Mouse (Mus musculus) neural tube, embryonic 15.5 days (tissue): ENCODE data around the gene Cers1. TPM values are rescaled to one million over a fixed set of nuclear protein-coding genes. Genes with fewer than 3 reads are reported as not detected.

Experiments
- ATAC-seq: fragments of 200-750 bp; cut with Nextera tagmentation; 2 replicates; pipeline ENCODE4 v1.8.0; 2017; ENCODE audit warnings: mild to moderate bottlenecking, moderate TSS enrichment, moderate library complexity; ENCODE audit not compliant: low FRiP score
- H3K27ac ChIP-seq: fragments of 300-500 bp; sonication (generic); replicated peaks from 2 replicates; pipeline ENCODE4 v1.5.1; 2015; ENCODE audit warnings: mild to moderate bottlenecking, inconsistent platforms
- H3K27me3 ChIP-seq: fragments of 300-500 bp; sonication (generic); replicated peaks from 2 replicates; pipeline ENCODE4 v1.6.1; 2015; ENCODE audit warnings: inconsistent platforms
- H3K36me3 ChIP-seq: fragments of 300-500 bp; sonication (generic); 2 replicates; pipeline ENCODE4 v1.6.1; 2015; ENCODE audit warnings: inconsistent platforms
- H3K4me1 ChIP-seq: fragments of 300-500 bp; sonication (generic); 2 replicates; pipeline ENCODE4 v1.6.1; 2015; ENCODE audit warnings: inconsistent platforms
- H3K4me2 ChIP-seq: fragments of 300-500 bp; sonication (generic); 2 replicates; pipeline ENCODE4 v1.6.1; 2015; ENCODE audit warnings: inconsistent platforms, mild to moderate bottlenecking, moderate library complexity
- H3K4me3 ChIP-seq: fragments of 300-500 bp; sonication (generic); replicated peaks from 2 replicates; pipeline ENCODE4 v1.5.1; 2015; ENCODE audit warnings: mild to moderate bottlenecking, inconsistent platforms
- H3K9ac ChIP-seq: fragments of 300-500 bp; sonication (generic); replicated peaks from 2 replicates; pipeline ENCODE4 v1.6.1; 2015; ENCODE audit warnings: mild to moderate bottlenecking, inconsistent platforms
- H3K9me3 ChIP-seq: fragments of 300-500 bp; sonication (generic); replicated peaks from 2 replicates; pipeline ENCODE4 v1.6.1; 2016; ENCODE audit warnings: inconsistent platforms
- WGBS: fragments of 180-500 bp; shearing (Covaris S2); methylation state at CpG from one replicate; pipeline ENCODE4 v1.1.7; 2015; ENCODE audit warnings: mixed read lengths; 5-methylcytosine and 5-hydroxymethylcytosine counted together
- polyA plus RNA-seq: library from polyadenylated mRNA; unstranded; fragments of >200 nt; fragmentation: Nextera tagmentation; extraction: Ambion mirVana; gene quantifications from 2 replicates; pipeline ENCODE4 v1.2.1, GENCODE M21; 2015

The Cers1 gene
- polyA plus RNA-seq, 1 experiment from 2014 or later: 42.4 TPM

GRCm38 (mm10) chr8:70354004-70354403 is 38.4 kb downstream of the Cers1 start:
- peak; percentile 4 for ATAC-seq
- Histone ChIP-seq H3K4me2 (peak overlapping the region; percentile 98), H3K4me1 (peaks cover 45% of the 10 kb centered on the region), H3K36me3 (0 out of 2 replicates have a peak, but pooled peaks cover 2% of the 10 kb centered on the region), H3K27me3 (no peaks in the 10 kb centered on the region), H3K9ac (peak overlapping the region; percentile 58), H3K9me3 (no peaks in the 10 kb centered on the region), H3K4me3 (peak overlapping the region; percentile 78), H3K27ac (peak overlapping the region; percentile 86)
- 70% methylated on average over 4 of the region's 4 CpGs for WGBS

DNA sequence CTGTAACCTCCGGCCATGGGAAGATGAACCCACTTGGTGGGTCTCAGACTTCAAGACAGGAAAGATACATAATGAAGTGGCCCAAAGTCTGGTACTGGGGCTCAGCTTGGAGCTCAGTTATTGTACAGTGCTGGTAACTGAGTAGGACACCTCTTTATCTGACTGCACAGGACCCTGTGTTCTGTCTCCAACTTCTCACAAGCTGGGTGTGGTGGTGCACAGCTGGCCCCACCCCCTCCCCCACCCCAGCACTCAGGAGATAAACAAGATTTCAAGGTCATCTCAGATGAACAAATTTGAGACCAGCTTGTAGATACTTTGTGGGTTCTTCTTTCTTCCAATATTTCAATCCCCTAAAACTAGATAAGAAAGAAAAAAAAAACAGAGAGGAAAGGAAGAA is 40.5 kb downstream of the Cers1 start:
- Histone ChIP-seq H3K36me3 (no peaks in the 10 kb centered on the region), H3K27ac (no peak overlapping the region), H3K27me3 (no peaks in the 10 kb centered on the region), H3K4me3 (no peak overlapping the region), H3K4me1 (peaks cover 23% of the 10 kb centered on the region), H3K9ac (no peak overlapping the region), H3K4me2 (no peak overlapping the region), H3K9me3 (no peaks in the 10 kb centered on the region)
- 87% methylated on average over 1 of the region's 1 CpGs for WGBS
- ATAC-seq: no peak

GRCm38 (mm10) chr8:70359411-70359810 is 43.8 kb downstream of the Cers1 start:
- H3K27me3 ChIP-seq: no peaks in the 10 kb centered on the region
- H3K4me1 ChIP-seq: 0 out of 2 replicates have a peak, but pooled peaks cover 1% of the 10 kb centered on the region
- H3K4me3 ChIP-seq: no peak overlapping the region
- no peak overlapping the region for H3K9ac ChIP-seq
- no peak for ATAC-seq
- H3K27ac ChIP-seq: no peak overlapping the region
- whole genome bisulfite sequencing: 34% methylated on average over 3 of the region's 3 CpGs
- H3K4me2 ChIP-seq: no peak overlapping the region
- no peaks in the 10 kb centered on the region for H3K36me3 ChIP-seq
- no peaks in the 10 kb centered on the region for H3K9me3 ChIP-seq

- ATAC-seq: no peak
- Histone ChIP-seq H3K27me3 (no peaks in the 10 kb centered on the region), H3K4me3 (no peak overlapping the region), H3K4me1 (no peaks in the 10 kb centered on the region), H3K9ac (no peak overlapping the region), H3K27ac (no peak overlapping the region), H3K36me3 (no peaks in the 10 kb centered on the region), H3K4me2 (no peak overlapping the region), H3K9me3 (no peaks in the 10 kb centered on the region)
- 53% methylated on average over 4 of the region's 4 CpGs for WGBS
These were observed 45.2 kb downstream of the Cers1 start for GRCm38 (mm10) chr8:70360769-70361168.

DNA sequence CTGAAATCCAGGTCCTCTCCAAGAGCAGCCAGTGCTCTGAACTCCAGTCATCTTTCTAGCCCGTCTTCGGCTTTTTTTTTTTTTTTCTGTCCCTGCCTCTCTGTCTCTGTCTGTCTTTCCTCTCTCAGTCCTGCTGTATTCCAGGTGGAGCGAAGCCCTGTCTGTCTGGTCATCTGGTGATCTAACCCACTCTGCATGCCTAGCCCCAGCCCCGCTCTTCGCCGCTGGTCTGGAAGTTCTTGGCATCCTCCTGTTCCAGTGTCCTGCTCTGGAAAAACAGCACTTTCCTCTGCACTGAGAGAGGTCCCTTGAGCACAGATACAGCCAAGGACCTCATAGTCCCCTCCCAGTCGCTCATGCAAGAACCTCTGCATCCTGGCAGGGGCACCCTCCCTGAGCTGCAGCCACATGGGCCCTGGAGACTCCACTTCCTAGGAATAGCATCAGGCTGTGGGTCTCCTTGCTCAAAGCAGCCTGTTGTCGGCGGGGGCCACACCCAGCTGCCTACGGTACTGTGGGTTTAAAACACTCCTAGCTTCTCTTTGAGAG is 46.0 kb downstream of the Cers1 start:
- no peaks in the 10 kb centered on the region for H3K4me1 ChIP-seq
- WGBS: 81% methylated on average over 10 of the region's 10 CpGs
- no peak overlapping the region for H3K27ac ChIP-seq
- ATAC-seq: no peak
- no peak overlapping the region for H3K4me3 ChIP-seq
- H3K36me3 ChIP-seq: no peaks in the 10 kb centered on the region
- no peaks in the 10 kb centered on the region for H3K27me3 ChIP-seq
- no peaks in the 10 kb centered on the region for H3K9me3 ChIP-seq
- H3K9ac ChIP-seq: no peak overlapping the region; the same call in 1 of the 2 replicates
- H3K4me2 ChIP-seq: no peak overlapping the region

DNA sequence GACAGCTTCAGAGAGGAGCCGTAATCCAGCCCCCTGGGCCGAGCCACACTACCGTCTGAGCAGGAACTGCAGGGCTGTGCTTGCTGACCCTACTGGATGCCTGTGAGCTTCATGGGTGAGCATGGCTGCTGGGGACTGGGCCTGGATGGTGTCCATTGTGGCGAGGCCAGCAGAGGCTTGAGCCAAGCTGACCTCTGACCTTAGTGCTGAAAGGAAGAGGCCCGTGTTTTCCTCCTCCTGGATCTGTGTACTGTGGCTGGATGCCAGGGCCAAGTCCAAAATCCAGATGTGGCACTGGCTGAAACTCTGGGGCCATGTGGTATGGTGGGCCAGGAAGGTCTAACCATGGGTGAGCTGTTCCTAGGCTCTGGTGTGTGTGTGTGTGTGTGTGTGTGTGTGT is 48.5 kb downstream of the Cers1 start:
- no peaks in the 10 kb centered on the region for H3K4me1 ChIP-seq
- no peak overlapping the region for H3K27ac ChIP-seq
- H3K27me3 ChIP-seq: no peaks in the 10 kb centered on the region
- no peak overlapping the region for H3K9ac ChIP-seq
- ATAC-seq: no peak
- no peak overlapping the region for H3K4me2 ChIP-seq
- no peaks in the 10 kb centered on the region for H3K9me3 ChIP-seq
- no peaks in the 10 kb centered on the region for H3K36me3 ChIP-seq
- H3K4me3 ChIP-seq: no peak overlapping the region
- WGBS: 24% methylated on average over 5 of the region's 5 CpGs

- no peaks in the 10 kb centered on the region for H3K4me1 ChIP-seq
- no peak overlapping the region for H3K4me2 ChIP-seq
- 67% methylated on average over 5 of the region's 5 CpGs for WGBS
- no peak overlapping the region for H3K4me3 ChIP-seq
- H3K36me3 ChIP-seq: no peaks in the 10 kb centered on the region
- no peaks in the 10 kb centered on the region for H3K9me3 ChIP-seq
- H3K27me3 ChIP-seq: peaks cover 10% of the 10 kb centered on the region
- H3K9ac ChIP-seq: no peak overlapping the region
- no peak for ATAC-seq
- H3K27ac ChIP-seq: no peak overlapping the region
These were observed 51.0 kb downstream of the Cers1 start for GRCm38 (mm10) chr8:70366588-70366987.

GRCm38 (mm10) chr8:70370476-70370875 is 54.9 kb downstream of the Cers1 start:
- H3K4me3 ChIP-seq: no peak overlapping the region
- no peak overlapping the region for H3K27ac ChIP-seq
- H3K4me1 ChIP-seq: peaks cover 22% of the 10 kb centered on the region
- peaks cover 49% of the 10 kb centered on the region for H3K27me3 ChIP-seq
- H3K9me3 ChIP-seq: no peaks in the 10 kb centered on the region
- no peak overlapping the region for H3K4me2 ChIP-seq
- H3K36me3 ChIP-seq: no peaks in the 10 kb centered on the region
- no peak for ATAC-seq
- H3K9ac ChIP-seq: no peak overlapping the region
- 76% methylated on average over 7 of the region's 7 CpGs for WGBS

GRCm38 (mm10) chr8:70371951-70372350 is 56.4 kb downstream of the Cers1 start:
- H3K36me3 ChIP-seq: no peaks in the 10 kb centered on the region
- H3K4me1 ChIP-seq: peaks cover 35% of the 10 kb centered on the region
- no peak overlapping the region for H3K4me2 ChIP-seq
- no peak for ATAC-seq
- 40% methylated on average over 6 of the region's 6 CpGs for WGBS
- no peak overlapping the region for H3K4me3 ChIP-seq
- no peaks in the 10 kb centered on the region for H3K9me3 ChIP-seq
- peaks cover 64% of the 10 kb centered on the region for H3K27me3 ChIP-seq
- H3K9ac ChIP-seq: no peak overlapping the region
- H3K27ac ChIP-seq: no peak overlapping the region

GRCm38 (mm10) chr8:70373397-70374317 is 58.1 kb downstream of the Cers1 start, which contains the start of gene Comp:
Gene Comp (plus strand): TSS chr8:70373558.
- Histone ChIP-seq H3K36me3 (no peaks in the 10 kb centered on the region), H3K4me3 (peak within 1 kb of the TSS; percentile 32), H3K9me3 (no peaks in the 10 kb centered on the region), H3K9ac (no peak within 1 kb of the TSS), H3K27ac (no peak within 1 kb of the TSS), H3K27me3 (peaks cover 81% of the 10 kb centered on the region), H3K4me2 (peak within 1 kb of the TSS; percentile 55), H3K4me1 (peaks cover 35% of the 10 kb centered on the region)
- WGBS: 2% methylated on average over 47 of the region's 47 CpGs
- ATAC-seq: no peak

- Histone ChIP-seq H3K9me3 (no peaks in the 10 kb centered on the region), H3K4me2 (peak overlapping the region; percentile 55), H3K4me1 (peaks cover 35% of the 10 kb centered on the region), H3K36me3 (no peaks in the 10 kb centered on the region), H3K9ac (no peak overlapping the region), H3K4me3 (peak overlapping the region; percentile 32), H3K27ac (no peak overlapping the region), H3K27me3 (peaks cover 89% of the 10 kb centered on the region)
- under 1% methylated on average over 53 of the region's 53 CpGs for WGBS
- peak; percentile 55 for ATAC-seq
These were observed 58.8 kb downstream of the Cers1 start for GRCm38 (mm10) chr8:70374318-70374927.
